Mouse (Mus musculus) midbrain, embryonic 15.5 days (tissue): ENCODE data around the gene Ppil2. TPM values are rescaled to one million over a fixed set of nuclear protein-coding genes. Genes with fewer than 3 reads are reported as not detected.

ENCODE experiments used
- ATAC-seq: fragments of 200-750 bp; cut with Nextera tagmentation; replicated peaks from 2 replicates; pipeline ENCODE4 v1.8.0; 2017; ENCODE audit warnings: moderate TSS enrichment
- H3K27ac ChIP-seq: fragments of 300-500 bp; sonication (generic); 2 replicates; pipeline ENCODE4 v1.5.1; 2015; ENCODE audit warnings: mild to moderate bottlenecking, inconsistent platforms
- H3K27me3 ChIP-seq: fragments of 300-500 bp; sonication (generic); replicated peaks from 2 replicates; pipeline ENCODE4 v1.6.1; 2015; ENCODE audit warnings: inconsistent platforms
- H3K36me3 ChIP-seq: fragments of 300-500 bp; sonication (generic); replicated peaks from 2 replicates; pipeline ENCODE4 v1.6.1; 2015; ENCODE audit warnings: inconsistent platforms
- H3K4me1 ChIP-seq: fragments of 300-500 bp; sonication (generic); 2 replicates; pipeline ENCODE4 v1.6.1; 2015; ENCODE audit warnings: inconsistent platforms
- H3K4me2 ChIP-seq: fragments of 300-500 bp; sonication (generic); 2 replicates; pipeline ENCODE4 v1.6.1; 2015; ENCODE audit warnings: inconsistent platforms, mild to moderate bottlenecking, moderate library complexity
- H3K4me3 ChIP-seq: fragments of 300-500 bp; sonication (generic); 2 replicates; pipeline ENCODE4 v1.5.1; 2015; ENCODE audit warnings: mild to moderate bottlenecking, inconsistent platforms
- H3K9ac ChIP-seq: fragments of 300-500 bp; sonication (generic); 2 replicates; pipeline ENCODE4 v1.6.1; 2015; ENCODE audit warnings: mild to moderate bottlenecking, inconsistent platforms
- H3K9me3 ChIP-seq: fragments of 300-500 bp; sonication (generic); 2 replicates; pipeline ENCODE4 v1.6.1; 2016; ENCODE audit warnings: inconsistent platforms
- WGBS: fragments of 180-500 bp; shearing (Covaris S2); methylation state at CpG from one replicate; pipeline ENCODE4 v1.1.7; 2015; ENCODE audit warnings: mixed read lengths; 5-methylcytosine and 5-hydroxymethylcytosine counted together
- polyA plus RNA-seq: library from polyadenylated mRNA; unstranded; fragments of >200 nt; fragmentation: Nextera tagmentation; extraction: Ambion mirVana; gene quantifications from 2 replicates; pipeline ENCODE4 v1.2.1, GENCODE M21; 2015

Ppil2 gene
- polyA plus RNA-seq, 1 experiment from 2014 or later: 156 TPM

DNA sequence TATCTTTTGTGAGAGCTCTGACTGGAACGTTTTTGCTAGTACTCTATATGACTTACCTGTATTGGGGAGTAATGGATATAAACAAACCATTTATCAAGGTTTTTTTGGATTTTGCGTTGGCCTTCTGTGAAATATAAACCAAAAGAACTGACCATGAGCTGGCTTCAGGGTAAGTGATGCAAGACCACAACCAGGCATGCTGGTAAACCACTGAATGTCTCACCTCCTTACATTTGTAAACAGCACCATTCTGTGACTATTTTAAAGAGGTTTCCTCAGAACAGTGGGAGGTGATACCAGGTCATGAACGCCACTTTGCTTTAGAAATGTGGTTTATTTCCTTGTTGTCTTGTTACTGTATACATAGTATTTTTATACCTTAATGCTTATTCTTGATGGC, 24.8 kb downstream of the Ppil2 start:
- ATAC-seq: no peak
- H3K4me3 ChIP-seq: no peak overlapping the region
- H3K9me3 ChIP-seq: no peaks in the 10 kb centered on the region
- no peak overlapping the region for H3K9ac ChIP-seq
- H3K27ac ChIP-seq: no peak overlapping the region
- H3K27me3 ChIP-seq: no peaks in the 10 kb centered on the region
- 92% methylated on average over 3 of the region's 3 CpGs for WGBS
- H3K4me1 ChIP-seq: no peaks in the 10 kb centered on the region
- H3K4me2 ChIP-seq: no peak overlapping the region
- peaks cover 77% of the 10 kb centered on the region for H3K36me3 ChIP-seq

DNA sequence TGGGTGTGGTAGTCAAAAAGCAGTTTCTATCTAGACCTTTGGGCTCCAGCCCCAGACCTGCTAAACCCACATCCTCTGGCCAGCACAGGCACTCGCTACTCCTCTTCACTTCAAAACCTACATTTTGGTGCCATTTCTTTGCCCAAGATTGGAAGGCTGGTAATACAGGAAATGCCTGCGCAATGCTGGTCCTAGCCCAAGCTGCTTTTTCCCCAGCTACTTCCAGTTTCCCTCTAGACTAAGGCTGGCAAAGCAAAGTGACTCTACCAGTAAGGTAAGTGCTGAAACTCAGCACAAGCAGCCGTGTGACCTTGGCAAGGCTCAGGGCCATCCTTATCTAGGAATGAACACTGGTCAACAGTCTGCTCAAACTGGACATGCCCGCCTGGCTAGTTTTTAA, 25.4 kb downstream of the Ppil2 start:
- Histone ChIP-seq H3K4me1 (no peaks in the 10 kb centered on the region), H3K9me3 (no peaks in the 10 kb centered on the region), H3K27ac (no peak overlapping the region), H3K36me3 (peaks cover 71% of the 10 kb centered on the region), H3K27me3 (no peaks in the 10 kb centered on the region), H3K9ac (no peak overlapping the region), H3K4me2 (no peak overlapping the region), H3K4me3 (no peak overlapping the region)
- 97% methylated on average over 4 of the region's 4 CpGs for WGBS
- ATAC-seq: no peak

DNA sequence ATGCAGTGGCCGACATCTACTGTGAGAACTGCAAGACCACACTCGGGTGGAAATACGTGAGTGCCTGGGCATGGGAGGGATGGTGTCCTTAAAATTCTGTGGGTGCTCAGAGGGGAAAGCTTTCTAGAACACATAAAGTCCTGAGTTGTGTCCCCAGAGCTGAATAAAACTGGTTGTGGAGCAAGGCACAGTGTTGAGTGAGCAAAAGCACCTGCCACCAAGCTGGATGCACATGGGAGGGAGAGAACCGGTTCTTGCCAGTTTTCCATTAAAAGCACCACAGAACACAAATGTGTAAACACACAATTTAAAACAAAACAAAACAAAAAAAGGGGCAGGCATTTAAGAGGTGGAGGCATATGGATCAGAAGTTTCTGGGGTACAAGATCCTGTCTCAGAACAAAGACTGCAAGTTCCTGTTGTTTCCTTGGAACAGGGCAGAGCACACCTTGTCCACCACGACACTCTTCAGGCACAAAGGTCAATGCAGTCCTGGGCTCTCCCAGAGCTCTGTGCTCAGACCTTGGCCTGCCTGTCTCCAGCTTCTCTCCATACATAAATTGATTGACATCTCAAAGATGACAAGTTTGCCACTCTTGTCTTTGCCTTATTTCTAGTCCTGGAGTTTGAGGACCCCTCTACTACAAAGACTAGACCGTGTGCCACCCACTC, 28.8 kb downstream of the Ppil2 start:
- ATAC-seq: no peak
- Histone ChIP-seq H3K4me3 (no peak overlapping the region), H3K4me1 (no peaks in the 10 kb centered on the region), H3K9me3 (no peaks in the 10 kb centered on the region), H3K36me3 (peaks cover 67% of the 10 kb centered on the region), H3K4me2 (no peak overlapping the region), H3K9ac (no peak overlapping the region), H3K27me3 (no peaks in the 10 kb centered on the region), H3K27ac (no peak overlapping the region)
- 87% methylated on average over 6 of the region's 6 CpGs for WGBS

DNA sequence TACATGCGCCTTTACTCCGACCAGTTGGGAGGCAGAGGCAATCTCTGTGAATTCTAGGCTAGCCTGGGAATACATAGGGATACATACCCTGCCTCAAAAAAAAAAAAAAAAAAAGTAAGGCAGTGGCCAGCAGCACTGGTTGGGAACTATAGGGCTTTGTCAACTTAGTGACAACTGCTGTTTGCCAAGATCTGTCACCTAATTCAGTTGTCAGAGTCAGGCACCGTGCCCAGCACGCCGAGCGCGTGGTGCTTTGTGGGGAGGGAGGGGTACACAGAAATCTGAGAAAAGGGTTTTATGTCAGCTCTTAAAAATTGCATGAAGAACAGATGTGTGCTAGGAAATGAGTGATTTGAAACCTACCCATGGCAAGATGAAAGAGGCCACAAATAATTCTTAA, 33.0 kb downstream of the Ppil2 start:
- Histone ChIP-seq H3K27me3 (no peaks in the 10 kb centered on the region), H3K9ac (no peak overlapping the region), H3K4me1 (no peaks in the 10 kb centered on the region), H3K4me2 (no peak overlapping the region), H3K27ac (no peak overlapping the region), H3K9me3 (no peaks in the 10 kb centered on the region), H3K4me3 (no peak overlapping the region), H3K36me3 (peaks cover 49% of the 10 kb centered on the region)
- no peak for ATAC-seq
- whole genome bisulfite sequencing: 90% methylated on average over 7 of the region's 7 CpGs

DNA sequence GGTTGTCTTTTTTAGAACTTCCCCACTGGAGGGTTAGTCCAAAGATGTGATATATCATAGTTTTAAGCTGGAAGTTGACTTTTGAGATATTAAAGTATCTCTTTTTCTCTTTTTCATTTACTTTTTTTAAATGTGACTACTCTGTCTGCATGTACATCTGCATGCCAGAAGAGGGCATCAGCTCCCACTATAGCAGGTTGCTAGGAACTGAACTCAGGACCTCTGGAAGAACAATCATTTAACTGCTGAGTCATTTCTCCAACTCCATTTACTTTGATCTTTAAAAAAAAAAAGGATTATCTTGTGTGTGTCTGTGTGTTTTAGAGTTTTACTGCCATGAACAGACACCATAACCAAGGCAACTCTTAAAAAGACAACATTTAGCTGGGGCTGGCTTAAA, 34.2 kb downstream of the Ppil2 start:
- H3K4me1 ChIP-seq: peaks cover 9% of the 10 kb centered on the region
- no peak for ATAC-seq
- H3K27ac ChIP-seq: no peak overlapping the region
- no peak overlapping the region for H3K4me3 ChIP-seq
- peaks cover 37% of the 10 kb centered on the region for H3K36me3 ChIP-seq
- no peak overlapping the region for H3K9ac ChIP-seq
- no peak overlapping the region for H3K4me2 ChIP-seq
- H3K9me3 ChIP-seq: no peaks in the 10 kb centered on the region
- no peaks in the 10 kb centered on the region for H3K27me3 ChIP-seq

DNA sequence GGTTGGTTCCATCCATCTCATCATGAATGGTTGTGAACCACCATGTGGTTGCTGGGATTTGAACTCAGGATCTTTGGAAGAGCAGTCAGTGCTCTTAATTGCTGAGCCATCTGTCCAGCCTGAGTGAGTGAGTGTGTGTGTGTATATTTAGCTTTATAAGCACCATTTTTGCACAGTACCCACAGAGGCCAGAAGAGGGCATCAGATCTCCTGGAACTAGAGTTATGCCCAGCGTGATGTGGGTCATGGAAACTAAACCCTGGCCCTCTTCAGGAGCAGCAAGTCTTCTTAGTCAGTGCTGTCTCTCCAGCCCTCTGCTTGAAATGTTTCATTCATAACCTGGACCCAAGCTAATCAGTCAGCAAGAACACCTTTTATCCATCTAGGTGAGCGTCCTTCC, 34.8 kb downstream of the Ppil2 start:
- Histone ChIP-seq H3K9me3 (no peaks in the 10 kb centered on the region), H3K4me2 (no peak overlapping the region), H3K27ac (no peak overlapping the region), H3K27me3 (no peaks in the 10 kb centered on the region), H3K4me1 (peaks cover 15% of the 10 kb centered on the region), H3K36me3 (peaks cover 36% of the 10 kb centered on the region), H3K4me3 (no peak overlapping the region), H3K9ac (no peak overlapping the region)
- 96% methylated on average over 2 of the region's 2 CpGs for WGBS
- no peak for ATAC-seq

DNA sequence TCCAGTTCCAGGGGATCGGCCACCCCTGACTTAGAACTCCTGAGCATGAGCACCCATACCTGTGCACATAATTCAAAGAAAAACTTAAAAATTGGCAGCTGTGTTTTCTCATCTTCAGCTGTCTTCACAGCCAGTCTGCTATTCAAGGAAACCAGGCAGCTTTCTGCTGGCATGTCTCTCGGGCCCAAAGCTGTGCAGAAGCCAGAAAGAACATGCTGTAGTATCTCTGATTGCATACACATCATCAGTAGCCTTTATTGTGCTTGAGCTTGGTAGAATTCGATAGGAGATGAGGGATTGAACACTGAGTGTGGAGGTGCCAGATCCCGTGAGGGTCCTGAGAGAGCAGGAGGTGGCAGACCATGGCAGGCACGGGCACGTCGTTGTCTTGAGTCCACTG, 38.1 kb downstream of the Ppil2 start:
- 93% methylated on average over 7 of the region's 7 CpGs for WGBS
- Histone ChIP-seq H3K4me2 (no peak overlapping the region), H3K27ac (no peak overlapping the region)

DNA sequence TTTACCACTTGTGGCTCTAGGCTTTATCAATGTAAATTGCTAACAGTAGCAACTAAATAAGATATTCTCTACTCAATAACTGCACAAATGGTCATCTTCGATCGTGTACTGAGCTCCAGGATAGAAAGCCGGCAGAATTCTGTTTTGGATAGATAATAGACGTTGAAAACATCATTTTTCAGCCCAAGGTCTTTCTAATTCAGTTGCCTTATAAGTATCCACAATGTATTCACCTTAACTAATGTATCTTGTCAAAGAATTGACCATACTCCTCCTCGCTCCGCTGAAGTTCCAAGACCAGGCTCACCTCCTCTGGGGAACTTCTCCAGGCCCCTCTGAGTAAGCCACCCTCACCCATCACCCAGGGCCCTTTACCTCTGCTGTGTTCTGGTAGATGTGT, 40.3 kb downstream of the Ppil2 start:
- Histone ChIP-seq H3K27ac (no peak overlapping the region), H3K36me3 (peaks cover 11% of the 10 kb centered on the region; the same call in 1 of the 2 replicates), H3K9me3 (no peaks in the 10 kb centered on the region), H3K4me1 (peaks cover 26% of the 10 kb centered on the region), H3K4me3 (peak overlapping the region; percentile 96), H3K4me2 (peak overlapping the region; percentile 63), H3K27me3 (no peaks in the 10 kb centered on the region), H3K9ac (peak overlapping the region; percentile 86)
- ATAC-seq: no peak
- 41% methylated on average over 6 of the region's 6 CpGs for WGBS

More for the DNA sequence above, 38.1 kb downstream of the Ppil2 start:
- Histone ChIP-seq H3K9ac (no peak overlapping the region), H3K9me3 (no peaks in the 10 kb centered on the region), H3K36me3 (peaks cover 21% of the 10 kb centered on the region), H3K4me3 (no peak overlapping the region), H3K27me3 (no peaks in the 10 kb centered on the region), H3K4me1 (peaks cover 26% of the 10 kb centered on the region)
- ATAC-seq: no peak

DNA sequence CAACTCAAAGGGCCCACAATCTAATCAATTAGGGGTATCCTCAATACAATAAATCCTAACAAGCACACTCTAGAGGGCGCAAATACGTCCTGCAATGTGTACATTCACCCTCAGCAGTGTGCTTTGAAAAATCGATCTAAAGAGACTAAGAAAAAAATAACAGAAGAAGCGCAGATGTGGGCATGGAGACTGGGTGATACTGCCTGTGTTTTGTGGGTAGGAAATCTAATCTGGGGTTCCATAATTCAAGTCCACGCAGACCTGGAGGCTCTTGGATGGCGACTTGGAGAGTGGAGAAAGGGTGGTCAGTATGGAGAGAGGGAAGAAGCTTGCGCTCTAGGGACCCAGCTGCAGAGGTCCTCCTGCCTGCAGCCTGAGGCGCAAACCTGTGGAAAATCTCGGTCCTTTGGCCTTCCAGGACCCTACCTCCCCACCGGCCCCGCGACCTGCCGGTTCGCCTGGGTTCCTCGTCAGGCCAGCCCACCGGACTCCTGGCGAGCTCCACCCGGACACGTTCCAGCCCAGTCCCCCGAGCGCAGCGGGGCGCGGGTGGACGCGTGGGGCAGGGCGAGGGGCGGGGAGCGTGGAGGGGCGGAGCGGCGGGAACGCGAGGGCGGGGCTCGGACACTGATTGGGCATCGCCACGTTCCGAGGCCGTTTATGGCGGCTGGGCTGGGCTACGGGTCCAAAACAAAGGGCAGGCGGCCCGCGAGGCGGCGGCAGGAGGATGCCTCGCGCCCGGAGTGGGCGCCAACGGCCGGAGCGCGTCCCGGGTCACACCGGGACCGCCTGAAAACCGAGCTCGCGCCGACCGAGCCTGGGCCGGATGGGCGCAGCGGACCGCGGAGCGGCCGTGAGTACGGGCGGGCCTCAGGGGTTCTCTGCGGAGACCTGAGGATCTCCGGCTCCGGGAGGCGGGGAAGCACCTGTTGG, 41.3 kb downstream of the Ppil2 start, which contains the start of gene Ypel1:
Gene Ypel1 (plus strand): TSS at position 186 of the 933 bp plus-strand sequence.
- Histone ChIP-seq H3K36me3 (0 out of 2 replicates have a peak, but pooled peaks cover 3% of the 10 kb centered on the region), H3K4me2 (peak within 1 kb of the TSS; percentile 63), H3K4me3 (peak within 1 kb of the TSS; percentile 96), H3K27ac (peak within 1 kb of the TSS; percentile 97), H3K9ac (peak within 1 kb of the TSS; percentile 86), H3K9me3 (no peaks in the 10 kb centered on the region), H3K4me1 (peaks cover 26% of the 10 kb centered on the region), H3K27me3 (no peaks in the 10 kb centered on the region)
- WGBS: under 1% methylated on average over 69 of the region's 76 CpGs
- peak; percentile 96 for ATAC-seq

DNA sequence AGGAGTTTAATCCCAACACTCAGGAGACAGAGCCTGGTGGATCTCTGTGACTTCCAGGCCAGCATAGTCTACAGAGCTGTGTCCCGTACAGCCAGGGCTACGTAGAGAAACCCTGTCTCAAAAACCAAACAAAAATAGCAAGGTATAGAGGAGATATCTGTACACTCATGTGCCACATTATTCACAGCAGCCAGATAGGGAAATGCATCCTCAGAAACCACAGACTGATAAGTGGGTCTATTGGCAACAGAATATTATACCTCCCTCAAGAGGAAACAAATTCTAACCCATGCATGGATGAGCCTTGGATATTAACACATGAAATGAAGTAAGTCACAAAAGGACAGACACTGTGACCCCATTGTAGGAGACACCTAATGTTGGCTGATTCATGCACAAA, 43.5 kb downstream of the Ppil2 start:
- Histone ChIP-seq H3K27me3 (no peaks in the 10 kb centered on the region), H3K36me3 (no peaks in the 10 kb centered on the region), H3K9me3 (no peaks in the 10 kb centered on the region), H3K4me3 (no peak overlapping the region), H3K27ac (no peak overlapping the region), H3K4me2 (no peak overlapping the region), H3K4me1 (peaks cover 22% of the 10 kb centered on the region), H3K9ac (no peak overlapping the region)
- no peak for ATAC-seq
- 92% methylated on average over 2 of the region's 2 CpGs for WGBS

DNA sequence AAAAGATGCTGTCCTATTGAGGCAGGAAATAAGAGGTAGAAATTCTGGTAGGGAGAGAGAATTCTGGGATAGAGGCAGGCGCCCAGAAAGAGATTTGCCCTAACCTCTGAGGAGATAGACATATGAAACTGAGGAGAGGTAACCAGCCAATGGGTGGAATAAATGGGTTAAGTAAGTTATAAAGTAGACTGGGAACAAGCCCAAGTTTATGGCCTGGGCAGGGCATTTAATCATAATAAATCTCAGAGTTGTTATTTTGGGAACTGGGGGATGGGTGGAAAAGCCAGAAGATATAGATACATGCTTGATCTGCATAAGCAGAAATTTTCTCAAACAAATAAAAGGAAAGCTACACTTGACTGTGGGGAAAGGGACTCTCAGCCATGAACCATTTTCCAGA, 48.7 kb downstream of the Ppil2 start:
- Histone ChIP-seq H3K4me2 (no peak overlapping the region), H3K4me1 (no peaks in the 10 kb centered on the region), H3K27me3 (no peaks in the 10 kb centered on the region), H3K27ac (no peak overlapping the region), H3K9me3 (no peaks in the 10 kb centered on the region), H3K4me3 (no peak overlapping the region), H3K9ac (no peak overlapping the region), H3K36me3 (no peaks in the 10 kb centered on the region)
- ATAC-seq: no peak
- WGBS: 88% methylated on average over 1 of the region's 1 CpGs

DNA sequence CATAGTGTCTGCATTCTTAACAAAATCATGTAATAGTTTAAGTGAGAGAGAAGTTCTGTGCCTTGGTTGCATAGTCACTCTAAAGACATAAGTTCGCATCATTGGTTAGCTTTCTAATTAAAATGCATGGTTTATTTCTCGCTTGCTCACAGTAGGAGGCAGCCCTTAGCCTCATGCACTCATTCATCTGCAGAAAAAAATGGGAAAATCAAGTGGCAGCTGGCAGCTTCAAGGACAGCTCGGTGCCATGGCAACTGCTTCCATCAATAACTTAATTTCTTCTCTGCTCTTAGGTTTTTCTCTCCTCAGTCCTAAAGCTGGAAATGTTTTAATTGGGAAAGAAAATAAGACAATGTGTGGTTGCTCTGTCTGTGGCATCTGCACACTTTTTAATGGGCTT, 55.5 kb downstream of the Ppil2 start:
- Histone ChIP-seq H3K4me2 (no peak overlapping the region), H3K4me3 (no peak overlapping the region), H3K27ac (peak overlapping the region; percentile 16; the same call in 1 of the 2 replicates), H3K4me1 (peaks cover 10% of the 10 kb centered on the region; the same call in 1 of the 2 replicates), H3K9ac (no peak overlapping the region), H3K36me3 (no peaks in the 10 kb centered on the region), H3K9me3 (no peaks in the 10 kb centered on the region), H3K27me3 (no peaks in the 10 kb centered on the region)
- 31% methylated on average over 3 of the region's 3 CpGs for WGBS
- peak; percentile 62 for ATAC-seq
